ENCODE assay signal across 7 mouse cellular contexts in the genomic region with DNA sequence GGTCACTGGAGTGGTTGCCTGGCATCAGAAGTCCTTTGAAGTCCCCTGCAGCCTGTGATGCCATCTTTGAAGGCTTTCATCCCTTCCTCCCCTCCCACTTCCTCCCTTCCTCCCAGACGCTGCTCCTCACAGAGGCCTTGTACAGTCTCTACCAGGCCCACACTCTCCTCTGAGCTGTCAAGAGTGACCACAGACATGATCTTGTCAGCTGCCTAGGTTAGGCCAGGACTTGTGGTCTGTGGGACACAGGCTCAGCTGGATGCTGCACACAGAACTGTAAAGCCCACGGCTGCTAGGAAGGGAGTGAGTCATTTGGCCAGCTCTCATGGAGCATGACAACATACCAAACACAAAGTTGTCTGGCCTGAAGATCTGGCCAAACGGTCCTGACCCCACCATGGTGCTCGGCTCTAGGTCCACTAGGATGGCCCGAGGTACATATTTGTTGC. TPM values are rescaled to one million over a fixed set of nuclear protein-coding genes. Genes with fewer than 3 reads are reported as not detected.
DNase-seq lines count a peak whose midpoint lies in the region; ATAC-seq and TF ChIP-seq lines count a peak whose summit lies in the region.
"Not testable (repeated sequence)": the region's sequence is repeated elsewhere in the genome, so short reads cannot be mapped to it uniquely, and the experiment has no call there.

No protein-coding gene starts in this region.

- CTCF ChIA-PET in Patski (lab: Charles Lee): interaction anchor here (1.1 to 2.0 kb wide), 3 partner anchors 8 to 42 kb away, joined by 3 to 6 read pairs (median 3); no protein-coding TSS in a partner anchor

- H3K36me3 ChIP-seq in hindbrain, postnatal 0 days (ENCODE audit: insufficient read depth, low read length); lung, embryonic 15.5 days; midbrain, embryonic 14.5 days (ENCODE audit: control insufficient read depth, insufficient read depth, low read length): not testable (repeated sequence)

- 0 out of 2 replicates have a peak overlapping the region, but pooled peaks have one; percentile 16 for H3K4me2 ChIP-seq in hindbrain, postnatal 0 days (ENCODE audit: low read depth, low read length)
- not testable (repeated sequence) for H3K4me2 ChIP-seq in lung, embryonic 15.5 days
- peak overlapping the region; percentile 46 for H3K4me2 ChIP-seq in midbrain, embryonic 14.5 days (ENCODE audit: low read length)

- not testable (repeated sequence) for H3K4me3 ChIP-seq in hindbrain, postnatal 0 days (ENCODE audit: low read length); lung, embryonic 15.5 days; midbrain, embryonic 14.5 days (replicated peaks; ENCODE audit: low read depth, low read length); olfactory bulb, adult 2 months (ENCODE audit: insufficient read depth, low read depth, low read length)

- POLR2A ChIA-PET in Patski (lab: Charles Lee): not testable (repeated sequence)

- H3K4me1 ChIP-seq in hindbrain, postnatal 0 days (ENCODE audit: insufficient read depth, low read length): peaks cover 21% of the 10 kb centered on the region
- peaks cover 25% of the 10 kb centered on the region for H3K4me1 ChIP-seq in lung, embryonic 15.5 days
- peaks cover 29% of the 10 kb centered on the region for H3K4me1 ChIP-seq in midbrain, embryonic 14.5 days (ENCODE audit: control insufficient read depth, insufficient read depth, low read length)
- peaks cover 14% of the 10 kb centered on the region for H3K4me1 ChIP-seq in olfactory bulb, adult 2 months (ENCODE audit: control insufficient read depth, insufficient read depth, low read length)

- not testable (repeated sequence) for DNase-seq in Patski (ENCODE audit: low read depth, low spot score); hindbrain, postnatal 0 days (ENCODE audit: low spot score); midbrain, embryonic 14.5 days

- H3K9ac ChIP-seq in hindbrain, postnatal 0 days (replicated peaks; ENCODE audit: low read length); lung, embryonic 15.5 days; midbrain, embryonic 14.5 days (replicated peaks; ENCODE audit: low read length): not testable (repeated sequence)

- TF ChIP-seq POLR2A in olfactory bulb, adult 2 months (IDR thresholded peaks at IDR 0.05; ENCODE audit: insufficient read depth, low read depth, low read length): not testable (repeated sequence)

- 31% methylated on average over 5 of the region's 5 CpGs for WGBS in hindbrain, postnatal 0 days
- WGBS in lung, embryonic 15.5 days: 49% methylated on average over 5 of the region's 5 CpGs
- 42% methylated on average over 5 of the region's 5 CpGs for WGBS in midbrain, embryonic 14.5 days
- 39% methylated on average over 5 of the region's 5 CpGs for WGBS in olfactory bulb, adult 2 months

- not testable (repeated sequence) for H3K27me3 ChIP-seq in Patski; hindbrain, postnatal 0 days (ENCODE audit: insufficient read depth, low read length); lung, embryonic 15.5 days; midbrain, embryonic 14.5 days (ENCODE audit: control insufficient read depth, insufficient read depth, low read length)

- in situ Hi-C loops in Patski (cut with MboI; ENCODE audit: low pct_unique_long_range_greater_than_20kb): not testable (repeated sequence)

- TF ChIP-seq CTCF in Patski (IDR thresholded peaks at IDR 0.05); hindbrain, postnatal 0 days (IDR thresholded peaks at IDR 0.05; ENCODE audit: low read depth); olfactory bulb, adult 2 months (IDR thresholded peaks at IDR 0.05; ENCODE audit: insufficient read depth, low read depth, low read length): not testable (repeated sequence)

- ATAC-seq in Patski: peak; percentile 84
- peak; percentile 63 for ATAC-seq in erythroblast, adult 5-6 weeks (replicated peaks; ENCODE audit: low FRiP score, poor library complexity, severe bottlenecking)
- peak; percentile 85 for ATAC-seq in granulocyte monocyte progenitor cell, adult 5-6 weeks (replicated peaks; ENCODE audit: poor library complexity, severe bottlenecking)
- peak; percentile 37 for ATAC-seq in hindbrain, postnatal 0 days
- peak; percentile 14; the same call in 1 of the 2 replicates for ATAC-seq in lung, embryonic 15.5 days (ENCODE audit: borderline replicate concordance, extremely low read depth, low FRiP score, low TSS enrichment)
- peak; percentile 31; the same call in 1 of the 2 replicates for ATAC-seq in midbrain, embryonic 14.5 days (ENCODE audit: low FRiP score, low TSS enrichment)

- H3K27ac ChIP-seq in hindbrain, postnatal 0 days: peak overlapping the region; percentile 89
- H3K27ac ChIP-seq in lung, embryonic 15.5 days: peak overlapping the region; percentile 19
- peak overlapping the region; percentile 93 for H3K27ac ChIP-seq in midbrain, embryonic 14.5 days (replicated peaks; ENCODE audit: low read depth, low read length)
- H3K27ac ChIP-seq in olfactory bulb, adult 2 months (ENCODE audit: insufficient read depth, low read depth, low read length): peak overlapping the region; percentile 96

- not testable (repeated sequence) for H3K9me3 ChIP-seq in hindbrain, postnatal 0 days (ENCODE audit: low read length); lung, embryonic 15.5 days; midbrain, embryonic 14.5 days (ENCODE audit: control insufficient read depth, low read length)

RNA-seq across cellular contexts. Expression of a gene that starts 10.4 kb away (rescaled TPM):
- polyA plus RNA-seq in Patski (2021): 26.8 TPM
- 6.0 and 7.7 TPM in 2 replicates for total RNA-seq in erythroblast, adult 5-6 weeks (2015; ENCODE audit: low replicate concordance)
- 8.9 and 9.5 TPM in 2 replicates for total RNA-seq in erythroblast, adult 5-6 weeks (2017; ENCODE audit: low replicate concordance)
- 2.3 and 3.4 TPM in 2 replicates for total RNA-seq in granulocyte monocyte progenitor cell, adult 5-6 weeks (2014; fragmentation: Nextera tagmentation)
- 7.0 and 8.5 TPM in 2 replicates for total RNA-seq in granulocyte monocyte progenitor cell, adult 5-6 weeks (2017)
- 6,578 and 6,630 TPM in 2 replicates for total RNA-seq in hindbrain, postnatal 0 days (2014; rRNA removed)
- polyA plus RNA-seq in hindbrain, postnatal 0 days (2015; fragmentation: Nextera tagmentation; extraction: Ambion mirVana): 3,263 and 3,562 TPM in 2 replicates
- polyA plus RNA-seq in lung, embryonic 15.5 days (2015; fragmentation: Nextera tagmentation; extraction: Ambion mirVana): 180 and 197 TPM in 2 replicates
- 2,201 and 2,712 TPM in 2 replicates for polyA plus RNA-seq in midbrain, embryonic 14.5 days (2014; fragmentation: Nextera tagmentation; extraction: Ambion mirVana)
- not detected in 2 replicates for polyA plus RNA-seq in olfactory bulb, adult 2 months (2012; ENCODE audit: insufficient read depth, insufficient read length, low replicate concordance, missing spikeins)

RNA-seq across cellular contexts. Expression of a gene that starts 42.0 kb away (rescaled TPM):
- polyA plus RNA-seq in Patski (2021): 61.0 TPM
- total RNA-seq in erythroblast, adult 5-6 weeks (2015; ENCODE audit: low replicate concordance): not detected in 2 replicates
- not detected in 2 replicates for total RNA-seq in erythroblast, adult 5-6 weeks (2017; ENCODE audit: low replicate concordance)
- total RNA-seq in granulocyte monocyte progenitor cell, adult 5-6 weeks (2014; fragmentation: Nextera tagmentation): not detected in 2 replicates
- not detected in 2 replicates for total RNA-seq in granulocyte monocyte progenitor cell, adult 5-6 weeks (2017)
- total RNA-seq in hindbrain, postnatal 0 days (2014; rRNA removed): 4,422 and 4,857 TPM in 2 replicates
- 709 and 787 TPM in 2 replicates for polyA plus RNA-seq in hindbrain, postnatal 0 days (2015; fragmentation: Nextera tagmentation; extraction: Ambion mirVana)
- 18.0 and 19.7 TPM in 2 replicates for polyA plus RNA-seq in lung, embryonic 15.5 days (2015; fragmentation: Nextera tagmentation; extraction: Ambion mirVana)
- 758 and 1,005 TPM in 2 replicates for polyA plus RNA-seq in midbrain, embryonic 14.5 days (2014; fragmentation: Nextera tagmentation; extraction: Ambion mirVana)
- not detected in 2 replicates for polyA plus RNA-seq in olfactory bulb, adult 2 months (2012; ENCODE audit: insufficient read depth, insufficient read length, low replicate concordance, missing spikeins)

RNA-seq across cellular contexts. Expression of a gene that starts 50.8 kb away (rescaled TPM):
- polyA plus RNA-seq in Patski (2021): 98.8 TPM
- 4.8 and 9.4 TPM in 2 replicates for total RNA-seq in erythroblast, adult 5-6 weeks (2015; ENCODE audit: low replicate concordance)
- 0.94 and 7.2 TPM in 2 replicates for total RNA-seq in erythroblast, adult 5-6 weeks (2017; ENCODE audit: low replicate concordance)
- total RNA-seq in granulocyte monocyte progenitor cell, adult 5-6 weeks (2014; fragmentation: Nextera tagmentation): 88.3 and 115 TPM in 2 replicates
- total RNA-seq in granulocyte monocyte progenitor cell, adult 5-6 weeks (2017): 39.5 and 45.5 TPM in 2 replicates
- 42.0 and 60.7 TPM in 2 replicates for total RNA-seq in hindbrain, postnatal 0 days (2014; rRNA removed)
- 50.4 and 57.3 TPM in 2 replicates for polyA plus RNA-seq in hindbrain, postnatal 0 days (2015; fragmentation: Nextera tagmentation; extraction: Ambion mirVana)
- polyA plus RNA-seq in lung, embryonic 15.5 days (2015; fragmentation: Nextera tagmentation; extraction: Ambion mirVana): 57.3 and 59.0 TPM in 2 replicates
- polyA plus RNA-seq in midbrain, embryonic 14.5 days (2014; fragmentation: Nextera tagmentation; extraction: Ambion mirVana): 28.7 and 36.8 TPM in 2 replicates
- polyA plus RNA-seq in olfactory bulb, adult 2 months (2012; ENCODE audit: insufficient read depth, insufficient read length, low replicate concordance, missing spikeins): not detected in 2 replicates

Comparison
In these comparisons a context has a peak if more than half of its experiments do, and no peak if none do; other contexts are left out.
1. ATAC-seq: peak in every context shown above with its lines; median percentile 85 in granulocyte monocyte progenitor cell, adult 5-6 weeks; 84 in Patski; 63 in erythroblast, adult 5-6 weeks; 37 in hindbrain, postnatal 0 days; 31 in midbrain, embryonic 14.5 days; 14 in lung, embryonic 15.5 days.
2. H3K27ac ChIP-seq: peak in every context shown above with its lines; median percentile 96 in olfactory bulb, adult 2 months; 93 in midbrain, embryonic 14.5 days; 89 in hindbrain, postnatal 0 days; 19 in lung, embryonic 15.5 days.
3. RNA of a gene that starts 10.4 kb away (polyA plus RNA-seq): 3,263 to 3,562 TPM in hindbrain, postnatal 0 days and 2,201 to 2,712 TPM in midbrain, embryonic 14.5 days; 180 to 197 TPM in lung, embryonic 15.5 days, not detected in olfactory bulb, adult 2 months and 26.8 TPM in Patski (single experiment); every median in the first group is over 10 times any median in the second.